Mouse (Mus musculus) thymus, postnatal 10 days (tissue): ENCODE results near the gene Mtmr6.
"Not testable (repeated sequence)": the region's sequence is repeated elsewhere in the genome, so short reads cannot be mapped to it uniquely, and the experiment has no call there.

Experiments
- DNase-seq, 2 experiments: peaks; one replicate each; pipeline ENCODE4 v3.0.0; 2021; ENCODE audit warnings: low spot score in 2 of 2

Gene Mtmr6

GRCm38 (mm10) chr14:60295531-60295930 is 30.5 kb downstream of the Mtmr6 start:
- DNase-seq, result no peak

GRCm38 (mm10) chr14:60300224-60300991 is 35.4 kb downstream of the Mtmr6 start:
- DNase-seq, result no peak

- DNase-seq, result no peak
Measured at GRCm38 (mm10) chr14:60301024-60301423, 36.0 kb downstream of the Mtmr6 start.

- DNase-seq, result no peak
Measured at GRCm38 (mm10) chr14:60302441-60302840, 37.4 kb downstream of the Mtmr6 start.

DNA sequence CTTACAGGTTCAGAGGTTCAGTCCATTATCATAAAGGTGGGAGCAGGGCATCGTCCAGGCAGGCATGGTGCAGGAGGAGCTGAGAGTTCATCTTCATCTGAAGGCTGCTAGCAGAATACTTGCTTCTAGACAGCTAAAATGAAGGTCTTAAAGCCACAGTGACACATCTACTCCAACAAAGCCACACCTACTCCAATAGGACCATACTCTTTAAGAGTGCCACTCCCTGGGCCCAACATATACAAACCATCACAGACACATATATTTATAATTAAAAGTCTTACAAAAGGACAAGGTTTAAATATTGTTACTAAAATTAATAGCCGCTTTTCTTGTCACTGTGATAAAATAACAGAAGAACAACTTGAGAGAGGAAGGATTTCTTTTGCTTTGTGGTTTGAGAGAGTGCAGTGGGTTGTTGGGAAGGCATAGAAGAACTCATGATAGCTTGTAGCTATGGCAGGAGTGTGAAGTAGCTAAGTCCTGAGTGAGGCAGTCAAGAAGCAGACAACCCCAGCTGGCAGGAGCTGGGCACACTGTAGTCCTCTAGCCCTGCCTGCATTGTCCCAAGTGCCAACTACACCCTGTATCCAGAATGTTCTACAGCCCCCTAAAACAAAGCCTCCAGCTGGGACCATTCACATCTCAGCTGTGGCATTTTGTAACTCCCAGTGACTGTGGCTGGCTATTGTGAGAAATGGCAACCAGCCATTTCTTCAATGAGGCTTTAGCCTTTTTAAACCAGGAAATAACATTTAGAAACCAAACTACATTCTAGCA is 39.6 kb downstream of the Mtmr6 start:
- DNase-seq, result no peak

GRCm38 (mm10) chr14:60308113-60308512 is 43.1 kb downstream of the Mtmr6 start:
- no peak for DNase-seq

GRCm38 (mm10) chr14:60310691-60311090 is 45.7 kb downstream of the Mtmr6 start:
- no peak for DNase-seq

DNA sequence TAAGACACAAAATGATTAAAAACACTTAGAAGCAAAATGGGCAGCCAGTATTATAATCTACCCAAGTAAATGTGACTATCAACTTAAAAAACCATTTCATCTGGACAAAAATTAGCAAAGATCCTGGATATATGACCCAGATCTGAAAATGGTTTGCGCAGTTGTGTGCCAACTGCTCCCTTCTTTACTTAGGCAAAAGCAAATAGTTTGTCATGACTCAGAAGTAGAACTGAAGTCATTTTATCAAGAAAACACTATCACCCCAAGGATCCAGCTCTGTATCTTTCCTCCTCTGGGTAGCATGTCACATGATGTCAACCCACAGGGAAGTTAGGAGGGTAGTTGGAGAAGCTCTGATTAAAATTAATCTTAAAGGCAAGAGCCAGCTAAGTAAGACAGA is 54.2 kb downstream of the Mtmr6 start:
- DNase-seq, result no peak

DNA sequence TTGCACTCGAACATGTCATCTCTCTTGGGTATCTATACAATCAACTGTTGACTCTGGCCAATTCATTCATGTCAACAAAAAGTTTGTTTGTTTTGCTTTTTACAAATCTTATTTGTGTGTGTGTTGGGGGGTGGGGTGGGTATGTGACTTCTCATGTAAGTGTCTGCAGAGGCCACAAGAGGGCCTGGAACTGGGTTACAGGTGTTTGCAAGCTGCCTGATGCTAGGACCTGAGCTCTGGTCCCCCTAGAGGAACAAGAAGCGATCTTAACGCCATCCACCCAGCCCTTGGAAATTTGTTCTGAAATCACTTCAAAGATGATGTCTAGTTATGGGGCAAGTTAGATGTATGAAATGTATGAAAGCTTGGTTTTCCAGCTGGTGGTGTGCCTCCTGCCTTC is 55.8 kb downstream of the Mtmr6 start:
- no peak for DNase-seq

DNA sequence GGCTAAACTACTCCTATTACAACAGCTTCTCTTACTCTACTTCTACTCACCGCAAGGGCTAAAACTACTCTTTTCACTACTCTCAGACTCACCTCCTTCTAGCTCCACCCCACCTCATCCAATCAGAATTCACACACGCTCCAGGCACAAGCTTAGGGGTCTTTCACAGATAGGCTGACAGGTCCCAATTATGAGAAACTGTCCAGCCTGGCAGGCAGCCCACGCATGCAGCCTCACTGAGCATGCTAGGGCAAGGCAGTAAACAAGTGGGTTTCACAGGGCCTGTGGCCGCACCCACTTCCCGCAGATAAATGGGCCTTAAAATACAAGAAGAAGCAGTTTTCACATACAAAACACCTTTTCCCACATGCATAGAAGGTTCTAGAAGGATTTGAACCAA is 75.0 kb downstream of the Mtmr6 start:
- not testable (repeated sequence) for DNase-seq

- DNase-seq, result no peak
Measured at GRCm38 (mm10) chr14:60340570-60340969, 75.5 kb downstream of the Mtmr6 start.

GRCm38 (mm10) chr14:60345326-60345876 is 80.4 kb downstream of the Mtmr6 start:
- no peak for DNase-seq
